Mouse (Mus musculus) heart, postnatal 0 days (tissue): ENCODE results near the gene Dld.

Experiments
- CTCF ChIP-seq: IDR thresholded peaks from 2 replicates; pipeline ENCODE4 v1.5.1; 2016; ENCODE audit warnings: antibody characterized with exemption, control low read depth, low read depth
- EP300 ChIP-seq: IDR thresholded peaks from 2 replicates; pipeline ENCODE4 v1.6.1; 2016; ENCODE audit warnings: antibody characterized with exemption, low read depth

GRCm38 (mm10) chr12:31323136-31323695, 28.0 kb downstream of the Dld start:
- TF ChIP-seq EP300, result no peak
- TF ChIP-seq CTCF, result no peak
